In the genomic region with DNA sequence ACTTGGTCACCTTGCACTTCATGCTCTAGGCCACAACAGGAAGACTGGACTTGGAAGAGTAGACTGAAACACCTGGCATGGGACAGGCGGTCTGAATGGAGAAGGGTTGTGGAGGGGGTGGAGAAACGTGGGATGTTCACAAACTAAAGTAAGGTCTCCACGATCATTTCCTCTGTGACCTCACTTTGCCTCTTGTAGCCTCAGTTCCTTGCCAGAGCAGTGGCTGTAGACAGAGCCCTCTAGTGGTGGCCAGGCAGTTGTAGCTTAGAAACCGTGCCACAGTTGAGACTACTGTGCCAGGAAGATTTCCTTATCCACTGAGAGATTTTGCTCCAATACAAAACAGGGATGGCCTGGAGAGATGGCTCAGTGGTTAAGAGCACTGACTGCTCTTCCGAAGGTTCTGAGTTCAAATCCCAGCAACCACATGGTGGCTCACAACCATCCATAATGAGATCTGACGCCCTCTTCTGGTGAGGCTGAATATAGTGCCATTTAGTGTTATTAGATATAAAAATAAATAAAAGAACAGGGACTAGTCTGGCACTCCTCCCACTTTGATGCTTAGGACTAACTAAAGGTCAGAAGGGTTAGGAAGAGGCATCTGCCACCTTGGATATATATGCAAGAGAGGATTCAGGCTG, we compare ENCODE assay signal across 9 mouse cellular contexts. TPM values are rescaled to one million over a fixed set of nuclear protein-coding genes. Genes with fewer than 3 reads are reported as not detected.
DNase-seq lines count a peak whose midpoint lies in the region; ATAC-seq and TF ChIP-seq lines count a peak whose summit lies in the region.
"Had no signal": no experiment of that assay in that cellular context is flagged by ENCODE, and none has a peak within 500 bp of the region (broad histone marks: within the 10 kb centered on the region; RNA-seq: fewer than 3 reads in every experiment).

No protein-coding gene starts in this region.

- H3K27ac ChIP-seq in hindbrain, embryonic 11.5 days (ENCODE audit: low read depth, low read length): no peak overlapping the region
- H3K27ac ChIP-seq in hindbrain, embryonic 16.5 days (ENCODE audit: low read depth, low read length): no peak overlapping the region

- no peaks in the 10 kb centered on the region for H3K36me3 ChIP-seq in hindbrain, embryonic 11.5 days (ENCODE audit: control insufficient read depth, insufficient read depth, low read length)
- H3K36me3 ChIP-seq in hindbrain, embryonic 16.5 days (ENCODE audit: control insufficient read depth, insufficient read depth, low read length): peaks cover 3% of the 10 kb centered on the region; the same call in 1 of the 2 replicates
- peaks cover 17% of the 10 kb centered on the region for H3K36me3 ChIP-seq in E14TG2a.4 (ENCODE audit: insufficient read depth, low read length)
- H3K36me3 ChIP-seq: neural tube, embryonic 13.5 days had no signal

- WGBS in hindbrain, embryonic 11.5 days: 53% methylated on average over 6 of the region's 6 CpGs
- 54% methylated on average over 6 of the region's 6 CpGs for WGBS in hindbrain, embryonic 16.5 days

- no peak overlapping the region for H3K9ac ChIP-seq in hindbrain, embryonic 11.5 days (ENCODE audit: low read depth, low read length)
- H3K9ac ChIP-seq in hindbrain, embryonic 16.5 days (ENCODE audit: low read depth, low read length): no peak overlapping the region
- H3K9ac ChIP-seq: neural tube, embryonic 13.5 days had no signal

- no peaks in the 10 kb centered on the region for H3K9me3 ChIP-seq in hindbrain, embryonic 11.5 days (ENCODE audit: control insufficient read depth, low read length)
- no peaks in the 10 kb centered on the region for H3K9me3 ChIP-seq in hindbrain, embryonic 16.5 days (ENCODE audit: control insufficient read depth, low read length)
- H3K9me3 ChIP-seq in E14TG2a.4 (ENCODE audit: low read length): no peaks in the 10 kb centered on the region
- H3K9me3 ChIP-seq: neural tube, embryonic 13.5 days had no signal

- DNase-seq in hindbrain, embryonic 11.5 days (ENCODE audit: low spot score): peak; percentile 60
- peak; percentile 56 for DNase-seq in cerebellum, adult 11-12 months
- peak; percentile 71 for DNase-seq in lung, postnatal 25 days (ENCODE audit: low spot score)
- peak; percentile 86 for DNase-seq in thymus, postnatal 0 days (ENCODE audit: low spot score)
- DNase-seq in ovary, postnatal 36 days (ENCODE audit: low spot score): no peak

- no peak overlapping the region for H3K4me2 ChIP-seq in hindbrain, embryonic 11.5 days (replicated peaks; ENCODE audit: low read depth, low read length)
- H3K4me2 ChIP-seq in hindbrain, embryonic 16.5 days (ENCODE audit: low read length): no peak overlapping the region

- H3K27me3 ChIP-seq in hindbrain, embryonic 11.5 days (ENCODE audit: control insufficient read depth, insufficient read depth, low read length): peaks cover 18% of the 10 kb centered on the region
- peaks cover 13% of the 10 kb centered on the region for H3K27me3 ChIP-seq in hindbrain, embryonic 16.5 days (replicated peaks; ENCODE audit: control insufficient read depth, insufficient read depth, low read length)
- peaks cover 24% of the 10 kb centered on the region for H3K27me3 ChIP-seq in E14TG2a.4 (ENCODE audit: insufficient read depth, low read length)

- peak; percentile 95 for TF ChIP-seq CTCF in E14TG2a.4 (conservative IDR thresholded peaks at IDR 0.05; ENCODE audit: low read length)

- H3K4me1 ChIP-seq in hindbrain, embryonic 11.5 days (replicated peaks; ENCODE audit: control insufficient read depth, insufficient read depth, low read length): peaks cover 6% of the 10 kb centered on the region
- H3K4me1 ChIP-seq in hindbrain, embryonic 16.5 days (ENCODE audit: control insufficient read depth, insufficient read depth, low read depth, low read length): peaks cover 28% of the 10 kb centered on the region
- H3K4me1 ChIP-seq in E14TG2a.4 (replicated peaks; ENCODE audit: low read depth, low read length): peaks cover 56% of the 10 kb centered on the region

- H3K4me3 ChIP-seq in hindbrain, embryonic 11.5 days (ENCODE audit: low read depth, low read length): no peak overlapping the region
- H3K4me3 ChIP-seq in hindbrain, embryonic 16.5 days (ENCODE audit: low read length): no peak overlapping the region
- peak overlapping the region; percentile 78 for H3K4me3 ChIP-seq in E14TG2a.4 (replicated peaks; ENCODE audit: low read length)
- H3K4me3 ChIP-seq: neural tube, embryonic 13.5 days had no signal

- no peak for ATAC-seq in hindbrain, embryonic 11.5 days (ENCODE audit: low FRiP score)
- no peak for ATAC-seq in hindbrain, embryonic 16.5 days
- peak; percentile 45 for ATAC-seq in granulocyte monocyte progenitor cell, adult 5-6 weeks (replicated peaks; ENCODE audit: poor library complexity, severe bottlenecking)

RNA-seq across cellular contexts. Expression of gene Tnfrsf18, which starts 7.6 kb away (rescaled TPM):
- polyA plus RNA-seq in hindbrain, embryonic 11.5 days (2014; fragmentation: Nextera tagmentation; extraction: Ambion mirVana): 0.74 and 2.4 TPM in 2 replicates
- 1.7 and 1.8 TPM in 2 replicates for polyA plus RNA-seq in hindbrain, embryonic 16.5 days (2015; fragmentation: Nextera tagmentation; extraction: Ambion mirVana)
- total RNA-seq in granulocyte monocyte progenitor cell, adult 5-6 weeks (2014; fragmentation: Nextera tagmentation): 0.99 and 4.6 TPM in 2 replicates
- total RNA-seq in granulocyte monocyte progenitor cell, adult 5-6 weeks (2017): 1.9 and 4.6 TPM in 2 replicates
- 13.9 and 14.8 TPM in 2 replicates for polyA plus RNA-seq in thymus, postnatal 0 days (2015; fragmentation: Nextera tagmentation; extraction: Ambion mirVana)

RNA-seq across cellular contexts. Expression of gene Tnfrsf4, which starts 20.0 kb away (rescaled TPM):
- polyA plus RNA-seq in hindbrain, embryonic 11.5 days (2014; fragmentation: Nextera tagmentation; extraction: Ambion mirVana): 0.39 and 0.73 TPM in 2 replicates
- polyA plus RNA-seq in hindbrain, embryonic 16.5 days (2015; fragmentation: Nextera tagmentation; extraction: Ambion mirVana): 0.64 TPM in 1 of 2 replicates, not detected in the other
- total RNA-seq in granulocyte monocyte progenitor cell, adult 5-6 weeks (2014; fragmentation: Nextera tagmentation): 2.2 TPM in 1 of 2 replicates, not detected in the other
- 1.1 TPM in 1 of 2 replicates, not detected in the other for total RNA-seq in granulocyte monocyte progenitor cell, adult 5-6 weeks (2017)
- 7.9 and 9.5 TPM in 2 replicates for polyA plus RNA-seq in thymus, postnatal 0 days (2015; fragmentation: Nextera tagmentation; extraction: Ambion mirVana)

RNA-seq across cellular contexts. Expression of gene Ttll10, which starts 25.6 kb away (rescaled TPM):
- 0.10 TPM in 1 of 2 replicates, not detected in the other for polyA plus RNA-seq in hindbrain, embryonic 11.5 days (2014; fragmentation: Nextera tagmentation; extraction: Ambion mirVana)
- not detected in 2 replicates for polyA plus RNA-seq in hindbrain, embryonic 16.5 days (2015; fragmentation: Nextera tagmentation; extraction: Ambion mirVana)
- not detected in 2 replicates for total RNA-seq in granulocyte monocyte progenitor cell, adult 5-6 weeks (2014; fragmentation: Nextera tagmentation)
- not detected in 2 replicates for total RNA-seq in granulocyte monocyte progenitor cell, adult 5-6 weeks (2017)
- polyA plus RNA-seq in thymus, postnatal 0 days (2015; fragmentation: Nextera tagmentation; extraction: Ambion mirVana): 0.27 and 0.35 TPM in 2 replicates
- polyA plus RNA-seq: neural tube, embryonic 13.5 days had no signal

RNA-seq across cellular contexts. Expression of gene Sdf4, which starts 40.9 kb away (rescaled TPM):
- polyA plus RNA-seq in hindbrain, embryonic 11.5 days (2014; fragmentation: Nextera tagmentation; extraction: Ambion mirVana): 136 and 143 TPM in 2 replicates
- polyA plus RNA-seq in hindbrain, embryonic 16.5 days (2015; fragmentation: Nextera tagmentation; extraction: Ambion mirVana): 120 and 124 TPM in 2 replicates
- total RNA-seq in granulocyte monocyte progenitor cell, adult 5-6 weeks (2014; fragmentation: Nextera tagmentation): 62.0 and 73.4 TPM in 2 replicates
- 174 and 182 TPM in 2 replicates for total RNA-seq in granulocyte monocyte progenitor cell, adult 5-6 weeks (2017)
- 187 and 194 TPM in 2 replicates for polyA plus RNA-seq in thymus, postnatal 0 days (2015; fragmentation: Nextera tagmentation; extraction: Ambion mirVana)

RNA-seq across cellular contexts. Expression of gene B3galt6, which starts 41.1 kb away (rescaled TPM):
- polyA plus RNA-seq in hindbrain, embryonic 11.5 days (2014; fragmentation: Nextera tagmentation; extraction: Ambion mirVana): 18.2 and 19.4 TPM in 2 replicates
- polyA plus RNA-seq in hindbrain, embryonic 16.5 days (2015; fragmentation: Nextera tagmentation; extraction: Ambion mirVana): 35.5 and 35.7 TPM in 2 replicates
- 6.4 and 6.6 TPM in 2 replicates for total RNA-seq in granulocyte monocyte progenitor cell, adult 5-6 weeks (2014; fragmentation: Nextera tagmentation)
- total RNA-seq in granulocyte monocyte progenitor cell, adult 5-6 weeks (2017): 10.3 and 10.7 TPM in 2 replicates
- polyA plus RNA-seq in thymus, postnatal 0 days (2015; fragmentation: Nextera tagmentation; extraction: Ambion mirVana): 8.4 and 10.7 TPM in 2 replicates
